Mouse (Mus musculus) small intestine, adult 2 months (tissue): ENCODE measurements around the gene Csmd2. TPM values are rescaled to one million over a fixed set of nuclear protein-coding genes. Genes with fewer than 3 reads are reported as not detected.
"Not testable (repeated sequence)": the region's sequence is repeated elsewhere in the genome, so short reads cannot be mapped to it uniquely, and the experiment has no call there.

Source experiments
- H3K27ac ChIP-seq: fragments of 200-500 bp; 2 replicates; pipeline ENCODE4 v1.5.1; 2012; ENCODE audit warnings: low read depth, low read length, control low read depth, inconsistent platforms; ENCODE audit not compliant: insufficient read depth
- H3K27me3 ChIP-seq: fragments of 200-500 bp; 2 replicates; pipeline ENCODE4 v1.6.1; 2012; ENCODE audit warnings: mild to moderate bottlenecking, moderate library complexity, low read length, inconsistent platforms; ENCODE audit not compliant: control insufficient read depth, insufficient read depth
- H3K36me3 ChIP-seq: fragments of 200-500 bp; 2 replicates; pipeline ENCODE4 v1.6.1; 2012; ENCODE audit warnings: mild to moderate bottlenecking, low read length, control low read depth, inconsistent platforms; ENCODE audit not compliant: control insufficient read depth, insufficient read depth
- H3K4me1 ChIP-seq: fragments of 200-500 bp; 2 replicates; pipeline ENCODE4 v1.6.1; 2012; ENCODE audit warnings: low read length, inconsistent platforms, mixed read lengths; ENCODE audit not compliant: control insufficient read depth, insufficient read depth, insufficient read length
- H3K4me3 ChIP-seq: fragments of 200-500 bp; 2 replicates; pipeline ENCODE4 v1.5.1; 2012; ENCODE audit warnings: low read depth, mild to moderate bottlenecking, control low read depth, inconsistent platforms, low read length, moderate library complexity
- CTCF ChIP-seq: fragments of 200-500 bp; IDR thresholded peaks from 2 replicates; pipeline ENCODE4 v1.5.1; 2012; ENCODE audit warnings: low read depth, mild to moderate bottlenecking, control low read depth, inconsistent platforms, low read length, moderate library complexity, mixed read lengths; ENCODE audit not compliant: insufficient replicate concordance, insufficient read length; ENCODE audit errors: extremely low read depth
- POLR2A ChIP-seq: fragments of 200-500 bp; IDR thresholded peaks from 2 replicates; pipeline ENCODE4 v1.6.1; 2012; ENCODE audit warnings: low read depth, mild to moderate bottlenecking, control low read depth, inconsistent platforms, low read length, moderate library complexity
- WGBS: fragments of 180-500 bp; shearing (Covaris S2); methylation state at CpG from one replicate; pipeline ENCODE4 v1.1.7; 2018; 5-methylcytosine and 5-hydroxymethylcytosine counted together
- polyA plus RNA-seq: library from polyadenylated mRNA; depleted of rRNA; stranded (reverse); fragments of >200 nt; gene quantifications from 2 replicates; pipeline ENCODE4 v1.2.3, GENCODE M21; 2012

Gene Csmd2
- polyA plus RNA-seq, 1 experiment = 0.01 TPM

- WGBS = 75% methylated on average over 5 of the region's 5 CpGs
- peaks cover 15% of the 10 kb centered on the region for H3K36me3 ChIP-seq
- no peak overlapping the region for H3K27ac ChIP-seq
- H3K27me3 ChIP-seq = no peaks in the 10 kb centered on the region
- H3K4me1 ChIP-seq = peaks cover 11% of the 10 kb centered on the region; the same call in 1 of the 2 replicates
- no peak for TF ChIP-seq POLR2A
- no peak for TF ChIP-seq CTCF
- no peak overlapping the region for H3K4me3 ChIP-seq
These were observed 606.4 kb downstream of the Csmd2 start for GRCm38 (mm10) chr4:128594062-128594461.

DNA sequence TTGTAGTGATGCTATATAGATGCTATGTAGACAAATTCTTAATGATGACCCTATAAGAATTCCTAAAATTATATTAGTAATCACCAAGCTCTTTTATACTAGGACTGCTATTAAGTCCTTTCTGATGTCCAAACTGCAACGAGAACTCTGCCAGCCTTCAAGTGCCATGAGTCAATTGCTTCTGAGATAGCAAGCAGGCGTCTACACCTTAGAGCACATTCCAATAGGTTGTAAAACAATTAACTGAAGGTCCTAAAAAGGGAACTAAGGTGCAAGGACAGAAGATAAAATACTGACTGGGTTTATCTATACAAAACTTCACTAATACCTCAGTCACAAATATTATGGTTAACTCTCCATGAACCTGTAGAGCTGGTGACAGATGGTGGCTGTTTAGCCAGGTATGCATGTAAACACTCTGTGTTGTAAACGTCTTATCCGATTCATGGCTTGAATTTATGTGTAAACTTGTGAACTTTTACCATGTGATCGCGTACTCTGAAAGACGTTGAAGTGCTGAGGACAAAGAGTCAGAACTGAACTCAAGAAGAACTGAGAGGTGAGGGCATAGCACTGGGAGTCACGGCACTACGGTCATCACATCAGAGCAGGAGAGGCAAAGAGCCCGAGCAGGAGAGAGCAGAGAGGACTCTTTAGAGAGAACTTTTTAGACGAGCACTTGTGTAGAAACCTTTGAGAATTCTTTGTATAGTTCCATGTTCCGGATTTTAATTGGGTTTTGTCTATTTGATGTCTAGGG, 610.3 kb downstream of the Csmd2 start:
- H3K27me3 ChIP-seq = no peaks in the 10 kb centered on the region
- 29% methylated on average over 12 of the region's 12 CpGs for WGBS
- H3K4me1 ChIP-seq = peaks cover 11% of the 10 kb centered on the region; the same call in 1 of the 2 replicates

GRCm38 (mm10) chr4:128606586-128606985, 618.9 kb downstream of the Csmd2 start:
- no peak for TF ChIP-seq CTCF
- Histone ChIP-seq H3K4me1 (0 out of 2 replicates have a peak, but pooled peaks cover 2% of the 10 kb centered on the region), H3K27ac (no peak overlapping the region), H3K4me3 (no peak overlapping the region), H3K36me3 (peaks cover 8% of the 10 kb centered on the region), H3K27me3 (no peaks in the 10 kb centered on the region)
- 98% methylated on average over 7 of the region's 7 CpGs for WGBS

More for the DNA sequence above, 610.3 kb downstream of the Csmd2 start:
- no peak overlapping the region for H3K4me3 ChIP-seq
- TF ChIP-seq CTCF = no peak
- no peak for TF ChIP-seq POLR2A
- H3K36me3 ChIP-seq = no peaks in the 10 kb centered on the region
- no peak overlapping the region for H3K27ac ChIP-seq

- H3K36me3 ChIP-seq = peaks cover 8% of the 10 kb centered on the region
- H3K27me3 ChIP-seq = no peaks in the 10 kb centered on the region
- H3K4me3 ChIP-seq = no peak overlapping the region
- TF ChIP-seq CTCF (no peak), POLR2A (no peak)
- no peak overlapping the region for H3K27ac ChIP-seq
- WGBS = 83% methylated on average over 11 of the region's 11 CpGs
- 0 out of 2 replicates have a peak, but pooled peaks cover 2% of the 10 kb centered on the region for H3K4me1 ChIP-seq
These were observed 620.0 kb downstream of the Csmd2 start for GRCm38 (mm10) chr4:128607661-128608060.

- 0 out of 2 replicates have a peak, but pooled peaks cover 2% of the 10 kb centered on the region for H3K4me1 ChIP-seq
- peak overlapping the region; percentile 97 for H3K4me3 ChIP-seq
- WGBS = 2% methylated on average over 23 of the region's 27 CpGs
- TF ChIP-seq CTCF (no peak), POLR2A (no peak)
- no peaks in the 10 kb centered on the region; the same call in 1 of the 2 replicates for H3K36me3 ChIP-seq
- no peak overlapping the region for H3K27ac ChIP-seq
- H3K27me3 ChIP-seq = no peaks in the 10 kb centered on the region
These were observed 621.7 kb downstream of the Csmd2 start for GRCm38 (mm10) chr4:128609276-128609924.

- under 1% methylated on average over 24 of the region's 24 CpGs for WGBS
- Histone ChIP-seq H3K27ac (no peak within 1 kb of the TSS), H3K4me3 (peak within 1 kb of the TSS; percentile 97), H3K27me3 (no peaks in the 10 kb centered on the region), H3K36me3 (no peaks in the 10 kb centered on the region), H3K4me1 (0 out of 2 replicates have a peak, but pooled peaks cover 2% of the 10 kb centered on the region)
- no peak for TF ChIP-seq POLR2A
- TF ChIP-seq CTCF = peak; percentile 28; the same call in 1 of the 2 replicates
These were observed 622.3 kb downstream of the Csmd2 start, which contains the start of gene Zscan20 for GRCm38 (mm10) chr4:128609925-128610402. Gene Zscan20, minus strand, starts transcription at chr4:128610098.

GRCm38 (mm10) chr4:128610706-128611105, 623.0 kb downstream of the Csmd2 start:
- H3K36me3 ChIP-seq = no peaks in the 10 kb centered on the region
- TF ChIP-seq POLR2A = no peak
- TF ChIP-seq CTCF = no peak
- WGBS = 11% methylated on average over 10 of the region's 10 CpGs
- H3K27me3 ChIP-seq = no peaks in the 10 kb centered on the region
- no peak overlapping the region for H3K4me3 ChIP-seq
- no peak overlapping the region for H3K27ac ChIP-seq
- H3K4me1 ChIP-seq = 0 out of 2 replicates have a peak, but pooled peaks cover 2% of the 10 kb centered on the region

- H3K27me3 ChIP-seq, H3K36me3 ChIP-seq, H3K4me1 ChIP-seq, H3K27ac ChIP-seq, H3K4me3 ChIP-seq: not testable (repeated sequence)
- 71% methylated on average over 3 of the region's 3 CpGs for WGBS
These were observed 624.1 kb downstream of the Csmd2 start for GRCm38 (mm10) chr4:128611726-128612125.
